Mouse (Mus musculus): Measurements from ENCODE around the gene Rap1gds1.

DNA sequence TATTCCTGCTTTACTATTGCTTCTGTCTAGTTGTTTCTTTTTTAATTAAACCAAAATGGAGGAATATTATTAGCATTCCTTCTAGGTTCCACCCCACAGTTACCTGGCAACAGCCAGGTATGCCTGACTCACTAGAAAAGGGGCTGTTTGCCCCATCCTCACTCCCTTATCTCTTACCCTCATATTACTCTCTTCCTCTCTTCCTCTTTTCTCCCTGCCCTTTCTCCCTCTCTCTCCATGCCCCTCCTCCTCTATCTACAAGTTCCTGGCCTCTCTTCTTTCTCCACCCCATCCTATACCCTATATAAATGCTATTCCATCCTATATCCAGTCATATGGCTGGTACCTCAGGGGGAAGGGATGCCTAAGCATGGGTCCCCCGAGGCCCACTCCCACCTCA, 83.6 kb downstream of the Rap1gds1 start:
- TF ChIP-seq CTCF (conservative IDR thresholded peaks at IDR 0.05; ENCODE audit: low read length): no peak
- no peak for TF ChIP-seq NANOG (IDR thresholded peaks at IDR 0.05; ENCODE audit: borderline replicate concordance, low read length)

Measured in E14TG2a.4 (cell line).